Mouse (Mus musculus) forelimb bud, embryonic 11.5 days (tissue): ENCODE measurements around the gene Otog.

Experiments used
- DNase-seq: peaks from one replicate; pipeline ENCODE4 v3.0.0-alpha.2; 2012; ENCODE audit warnings: low read depth, low spot score

The Otog gene

DNA sequence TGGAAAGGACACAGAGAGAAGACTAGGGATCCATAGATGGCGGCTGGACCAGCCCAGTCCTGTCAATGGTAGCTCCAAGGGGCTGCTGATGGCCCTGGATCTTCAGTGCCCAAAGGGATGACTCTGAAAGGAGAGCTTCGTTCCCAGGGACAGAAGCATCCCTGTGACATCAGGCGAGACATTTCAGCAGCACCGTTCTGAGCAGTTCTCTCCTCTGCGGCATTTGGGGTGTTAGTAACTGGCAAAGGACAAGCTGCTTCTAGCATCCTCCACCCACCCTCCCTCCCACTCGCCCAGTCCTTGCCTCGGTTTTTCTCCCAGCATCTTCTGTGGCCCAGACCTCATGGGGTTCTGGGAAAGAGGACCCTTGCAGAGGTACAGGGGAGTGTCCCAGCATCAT lies 41.5 kb downstream of the Otog start:
- DNase-seq, result no peak

- DNase-seq, result no peak
These were observed 42.9 kb downstream of the Otog start for GRCm38 (mm10) chr7:46283681-46284080.

DNA sequence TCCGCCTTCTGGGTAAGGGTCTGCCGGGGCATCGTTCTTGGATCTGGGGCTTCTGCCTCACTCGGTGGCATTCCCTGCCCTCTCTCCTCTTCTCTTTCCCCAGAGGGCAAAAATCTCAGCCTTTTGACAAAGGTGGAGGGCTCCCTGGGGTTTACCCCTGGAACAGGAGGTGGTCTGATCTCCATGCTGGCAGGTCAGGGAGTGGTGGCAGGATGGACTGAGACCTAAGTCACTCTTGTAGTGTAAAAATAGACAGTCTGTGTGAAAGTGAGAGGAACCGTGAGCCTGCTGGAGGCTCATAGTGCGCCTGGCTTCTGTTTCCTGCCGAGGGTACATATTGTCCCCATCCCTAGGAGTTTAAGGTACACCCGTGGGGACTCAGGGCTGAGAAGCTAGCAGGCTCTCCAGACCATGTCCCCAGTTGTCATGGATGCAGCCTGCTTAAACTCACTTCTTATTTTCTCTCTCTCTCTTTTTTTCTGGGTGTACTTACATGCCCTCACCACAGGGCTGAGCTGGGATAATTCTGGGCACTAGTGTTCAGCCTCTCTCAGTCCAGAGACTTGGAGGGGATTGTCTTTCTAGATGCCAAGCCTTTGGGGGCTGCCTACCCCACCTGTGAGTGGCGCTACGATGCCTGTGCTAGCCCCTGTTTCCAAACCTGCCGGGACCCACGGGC lies 44.5 kb downstream of the Otog start:
- DNase-seq, result no peak

DNA sequence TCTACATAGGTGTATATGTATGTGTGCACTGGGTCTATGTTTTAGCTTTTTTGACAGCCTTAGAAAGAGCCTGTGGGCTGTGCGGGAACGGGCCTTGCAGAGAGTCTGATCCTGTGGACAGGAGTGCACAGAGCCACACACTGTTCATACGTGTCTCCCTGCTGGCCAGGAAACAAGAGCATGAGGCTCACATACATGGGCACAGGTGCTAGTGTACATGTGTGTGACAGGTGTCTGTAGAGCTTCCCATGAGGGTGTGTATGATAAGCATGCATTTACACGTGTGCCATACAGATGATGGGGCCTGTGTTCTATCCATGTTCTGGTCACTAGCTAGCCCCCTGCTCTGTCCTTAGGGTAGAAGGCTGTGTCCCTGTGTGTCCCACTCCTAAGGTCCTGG lies 45.6 kb downstream of the Otog start:
- DNase-seq, result no peak

DNA sequence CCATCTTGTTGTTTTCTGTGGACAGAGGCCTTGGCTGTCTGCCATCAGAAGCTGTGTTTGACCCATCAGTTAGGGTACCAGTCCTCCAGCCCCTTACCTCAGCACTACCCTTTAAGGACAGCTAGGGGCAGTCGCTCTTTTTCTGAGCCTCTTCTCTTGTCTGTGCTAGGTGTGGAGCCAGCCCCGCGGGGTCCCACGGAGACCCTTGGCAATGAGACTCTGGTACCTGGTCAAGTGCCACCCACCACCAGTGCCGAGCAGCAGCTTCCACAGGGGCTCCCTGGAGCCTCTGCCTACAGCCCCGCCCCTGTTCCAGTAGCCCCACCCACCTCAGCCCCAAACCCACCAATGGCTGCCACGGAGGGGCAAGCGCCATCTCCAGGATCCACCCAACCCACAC lies 46.3 kb downstream of the Otog start:
- no peak for DNase-seq

- DNase-seq, result no peak
These were observed 55.5 kb downstream of the Otog start for GRCm38 (mm10) chr7:46296330-46296729.

DNA sequence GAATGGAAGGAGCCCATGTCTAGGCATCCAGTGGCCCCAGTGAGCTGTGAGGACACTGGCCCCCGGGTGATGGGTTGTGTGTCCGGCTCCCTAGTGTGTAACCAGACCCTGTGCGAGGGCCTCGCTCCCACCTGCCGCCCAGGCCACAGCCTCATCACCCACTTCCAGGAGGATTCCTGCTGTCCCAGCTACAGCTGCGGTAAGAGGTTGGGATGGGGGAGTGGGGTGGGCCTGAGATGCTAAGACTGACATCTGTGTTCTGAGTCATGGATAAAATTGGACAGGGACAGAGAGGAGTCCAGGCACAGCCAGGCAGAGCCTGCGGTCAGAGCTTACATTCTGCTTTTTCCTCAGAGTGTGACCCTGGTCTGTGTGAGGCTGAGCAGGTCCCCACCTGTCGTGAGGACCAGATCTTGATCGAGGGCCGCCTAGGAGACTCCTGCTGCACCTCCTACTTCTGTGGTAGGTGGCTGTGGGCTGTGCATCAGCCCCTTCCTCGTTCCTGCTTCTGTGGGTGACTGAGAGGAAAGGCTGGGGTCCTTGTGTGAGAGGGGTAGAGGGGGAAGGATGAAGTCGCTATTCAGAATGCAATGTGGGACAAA lies 60.3 kb downstream of the Otog start:
- DNase-seq, result no peak

- peak; percentile 28 for DNase-seq
These were observed 72.7 kb downstream of the Otog start for GRCm38 (mm10) chr7:46313486-46313885.

GRCm38 (mm10) chr7:46314220-46315009 lies 73.6 kb downstream of the Otog start:
- no peak for DNase-seq

GRCm38 (mm10) chr7:46315692-46316091 lies 74.9 kb downstream of the Otog start:
- no peak for DNase-seq

DNA sequence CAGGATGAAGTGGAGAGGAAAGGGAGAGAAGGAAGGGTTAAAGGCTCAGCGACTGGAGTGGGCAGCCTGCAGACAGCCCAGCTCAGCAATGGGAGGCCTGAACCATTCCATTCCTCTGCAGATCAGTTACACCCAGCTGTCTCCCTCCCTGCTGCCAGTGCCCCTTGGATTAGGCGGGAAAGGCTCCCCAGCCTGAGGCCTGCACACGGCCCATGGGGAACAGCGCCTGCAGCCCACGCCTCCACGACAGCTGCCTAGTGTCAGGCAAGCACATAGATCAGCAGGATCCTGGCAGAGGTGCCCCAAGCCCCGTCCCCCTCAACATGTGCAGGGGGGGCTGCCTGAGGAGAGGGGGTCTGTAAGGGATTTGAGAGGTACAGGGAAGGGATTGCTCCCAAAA lies 76.2 kb downstream of the Otog start:
- peak; percentile 24 for DNase-seq

- DNase-seq, result no peak
These were observed 80.5 kb downstream of the Otog start for GRCm38 (mm10) chr7:46321242-46321641.

- no peak for DNase-seq
These were observed 87.1 kb downstream of the Otog start for GRCm38 (mm10) chr7:46327896-46328295.

- no peak for DNase-seq
These were observed 96.6 kb downstream of the Otog start for GRCm38 (mm10) chr7:46337397-46337796.

GRCm38 (mm10) chr7:46339818-46340217 lies 99.0 kb downstream of the Otog start:
- peak; percentile 65 for DNase-seq

GRCm38 (mm10) chr7:46340295-46340694 lies 99.5 kb downstream of the Otog start:
- no peak for DNase-seq

GRCm38 (mm10) chr7:46341471-46341870 lies 100.7 kb downstream of the Otog start:
- DNase-seq, result no peak

DNA sequence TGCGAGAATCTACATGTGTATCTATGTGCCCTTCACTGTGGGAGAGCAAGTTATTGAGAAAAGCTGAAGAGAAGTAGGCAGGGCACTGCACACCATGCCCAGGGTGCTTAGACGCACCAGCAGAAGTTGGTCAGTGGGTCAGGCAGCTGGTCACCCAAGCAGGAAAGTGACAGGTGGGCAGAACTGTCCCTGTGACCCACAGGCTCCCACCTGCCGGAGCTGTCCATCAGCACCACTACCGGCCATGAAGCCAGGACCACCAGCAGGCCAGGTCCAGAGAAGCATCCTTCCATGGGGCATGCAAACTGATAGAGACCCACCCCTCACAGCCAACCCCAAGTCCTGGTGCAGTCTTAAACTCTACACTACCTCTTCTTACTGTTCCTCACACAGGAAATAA lies 106.9 kb downstream of the Otog start:
- DNase-seq, result no peak

DNA sequence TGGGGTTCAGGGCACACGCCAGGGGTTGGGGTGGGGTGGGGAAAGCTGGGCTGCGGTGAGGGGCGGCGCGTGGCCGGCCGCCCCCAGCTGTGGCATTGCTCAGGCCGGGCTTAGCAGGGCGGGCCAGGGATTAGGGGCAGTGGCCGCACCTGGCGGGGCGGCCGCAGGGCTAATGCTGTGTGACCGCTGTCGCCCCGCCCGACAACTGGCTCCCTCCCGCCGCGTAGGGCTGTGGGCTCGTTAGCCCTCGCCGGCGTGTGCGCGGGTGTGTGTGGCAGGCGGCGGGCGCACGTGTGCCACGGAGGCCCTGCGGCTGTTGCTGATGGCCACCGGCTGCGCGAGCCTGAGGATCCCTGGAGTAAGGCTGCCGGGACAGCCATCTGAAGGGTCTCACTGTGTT lies 108.0 kb downstream of the Otog start:
- no peak for DNase-seq

DNA sequence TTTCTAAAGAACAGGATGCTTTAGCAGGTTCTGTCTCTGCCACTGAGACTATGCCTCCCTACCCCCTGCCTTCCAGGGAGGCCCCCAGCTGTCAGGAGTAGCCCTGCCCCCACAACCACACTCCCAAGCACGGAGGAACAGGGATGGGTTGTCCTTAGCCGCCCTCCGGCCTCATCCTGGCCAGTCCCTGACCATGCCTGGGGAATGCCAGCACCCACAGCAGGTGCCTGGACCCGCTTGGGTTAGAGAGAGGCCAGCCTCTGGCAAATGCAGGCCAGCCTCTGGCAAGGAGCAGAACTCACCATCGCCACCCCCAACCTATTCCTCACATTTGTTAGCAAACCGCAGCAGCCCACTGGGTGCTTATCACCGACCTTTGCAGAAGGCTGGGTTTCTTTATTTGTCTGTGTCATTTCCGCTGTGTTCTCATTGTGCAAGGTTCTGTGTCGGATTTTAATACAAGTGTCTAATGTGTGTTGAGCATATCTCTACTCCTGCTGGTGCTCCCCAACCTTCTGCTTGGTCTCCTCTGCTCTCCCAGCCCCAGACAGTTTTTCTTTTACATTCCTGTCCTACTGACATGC lies 109.4 kb downstream of the Otog start:
- DNase-seq, result no peak

GRCm38 (mm10) chr7:46352748-46353147 lies 112.0 kb downstream of the Otog start:
- DNase-seq, result no peak

DNA sequence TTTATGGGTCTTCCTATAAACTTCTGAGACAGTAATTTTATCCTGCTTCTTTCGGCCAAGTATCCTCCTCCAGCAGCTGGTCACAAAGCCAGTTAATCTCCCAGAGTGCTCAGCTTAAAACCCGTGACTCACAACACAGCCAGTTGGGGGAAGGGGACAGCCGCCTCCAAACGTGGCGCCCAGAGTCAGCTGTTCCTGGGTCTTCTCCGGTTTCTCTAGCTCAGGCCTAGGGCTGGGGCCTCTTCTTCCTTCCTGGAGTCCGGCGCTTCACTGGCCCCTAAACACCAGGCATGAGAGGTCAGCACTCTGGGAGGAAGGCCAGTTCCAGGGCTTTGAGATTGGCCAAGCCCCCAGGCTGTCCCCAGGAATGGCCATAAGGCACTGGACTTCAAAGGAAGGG lies 112.4 kb downstream of the Otog start:
- DNase-seq, result peak; percentile 25

DNA sequence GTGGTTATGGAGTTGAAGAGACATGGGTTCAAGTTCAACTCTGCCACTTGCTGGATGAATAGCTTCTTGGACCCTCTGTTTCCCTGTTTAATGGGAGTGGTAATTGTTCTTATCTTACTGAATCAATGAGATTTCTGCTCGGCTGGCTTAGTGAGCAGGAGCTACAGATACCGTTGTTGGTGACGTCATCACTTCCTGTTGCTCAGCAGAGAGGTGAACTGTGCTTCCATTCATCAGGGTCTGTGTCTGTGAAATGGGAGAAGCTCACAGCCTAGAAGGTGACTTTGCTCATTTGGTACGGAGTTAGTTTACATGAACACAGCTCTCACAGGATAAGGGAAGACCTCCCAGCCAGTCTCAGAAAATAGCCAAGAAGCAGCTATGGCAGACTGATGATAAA lies 113.1 kb downstream of the Otog start:
- DNase-seq, result no peak
